Mouse (Mus musculus) liver, postnatal 0 days (tissue): ENCODE results near the gene Zfp651.

Source experiments
- CTCF ChIP-seq: sonication (generic); IDR thresholded peaks from 2 replicates; pipeline ENCODE4 v1.5.1; 2016; ENCODE audit warnings: antibody characterized with exemption, low read depth
- EP300 ChIP-seq: IDR thresholded peaks from 2 replicates; pipeline ENCODE4 v1.6.1; 2016; ENCODE audit warnings: antibody characterized with exemption, low read depth, mild to moderate bottlenecking

DNA sequence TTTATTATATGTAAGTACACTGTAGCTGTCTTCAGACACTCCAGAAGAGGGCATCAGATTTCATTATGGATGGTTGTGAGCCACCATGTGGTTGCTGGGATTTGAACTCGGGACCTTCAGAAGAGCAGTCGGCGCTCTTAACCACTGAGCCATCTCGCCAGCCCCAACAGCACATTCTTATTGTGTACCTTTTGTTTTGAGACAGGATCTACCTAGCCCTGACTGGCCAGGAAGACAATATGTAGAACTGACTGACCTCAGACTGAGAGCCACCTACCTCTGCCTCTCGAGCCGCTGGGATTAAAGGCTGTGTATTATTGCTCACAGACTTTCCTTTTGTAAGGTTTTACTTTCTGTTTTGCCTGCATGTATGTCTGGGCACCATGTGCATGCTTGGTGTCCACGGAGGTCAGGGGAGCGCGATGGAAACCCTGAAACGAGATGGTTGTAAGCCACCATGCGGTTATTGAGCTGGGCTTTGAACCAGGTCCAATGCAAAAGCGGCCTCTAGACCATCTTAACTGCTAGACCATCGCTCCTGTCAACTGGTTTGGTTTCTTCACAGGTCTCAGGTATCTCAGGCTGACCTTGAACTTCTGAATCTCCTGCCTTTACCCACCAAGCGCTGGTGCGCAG, 40.9 kb upstream of the Zfp651 start:
- no peak for TF ChIP-seq CTCF
- TF ChIP-seq EP300 = no peak
